Mouse (Mus musculus) lung, postnatal 10 days (tissue): ENCODE measurements around the gene Qser1.

Experiments
- DNase-seq: peaks from one replicate; pipeline ENCODE4 v3.0.0; 2021

Gene Qser1

DNA sequence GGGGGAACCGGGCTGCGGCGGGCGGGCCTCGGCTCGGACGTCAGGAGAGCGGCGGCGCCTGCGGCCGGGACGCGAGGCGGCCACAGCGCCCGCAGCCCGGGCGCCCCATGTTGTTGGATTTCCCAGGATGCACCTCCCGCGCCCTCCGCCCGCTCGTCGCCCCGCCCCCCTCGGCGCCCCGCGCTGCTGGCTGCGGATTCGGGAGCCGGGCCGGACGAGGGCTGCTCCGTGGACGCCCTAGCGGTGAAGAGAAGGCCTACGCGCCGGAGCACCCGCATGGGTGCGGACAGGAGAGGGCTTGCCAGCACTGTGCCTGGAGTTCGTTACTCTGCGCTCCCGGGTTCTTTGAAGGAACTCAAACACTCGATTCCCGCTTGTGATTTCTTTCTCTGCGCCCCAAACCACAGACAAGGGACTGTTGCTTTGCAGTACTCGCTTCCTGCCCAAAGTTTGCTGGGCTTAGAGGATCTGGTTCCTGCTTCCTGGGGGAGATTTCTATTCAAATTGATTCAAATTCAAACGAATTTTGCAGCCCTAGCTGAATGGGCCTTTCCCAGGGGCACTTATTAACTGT, 393 bp upstream of the Qser1 start:
- DNase-seq: peak; percentile 94

DNA sequence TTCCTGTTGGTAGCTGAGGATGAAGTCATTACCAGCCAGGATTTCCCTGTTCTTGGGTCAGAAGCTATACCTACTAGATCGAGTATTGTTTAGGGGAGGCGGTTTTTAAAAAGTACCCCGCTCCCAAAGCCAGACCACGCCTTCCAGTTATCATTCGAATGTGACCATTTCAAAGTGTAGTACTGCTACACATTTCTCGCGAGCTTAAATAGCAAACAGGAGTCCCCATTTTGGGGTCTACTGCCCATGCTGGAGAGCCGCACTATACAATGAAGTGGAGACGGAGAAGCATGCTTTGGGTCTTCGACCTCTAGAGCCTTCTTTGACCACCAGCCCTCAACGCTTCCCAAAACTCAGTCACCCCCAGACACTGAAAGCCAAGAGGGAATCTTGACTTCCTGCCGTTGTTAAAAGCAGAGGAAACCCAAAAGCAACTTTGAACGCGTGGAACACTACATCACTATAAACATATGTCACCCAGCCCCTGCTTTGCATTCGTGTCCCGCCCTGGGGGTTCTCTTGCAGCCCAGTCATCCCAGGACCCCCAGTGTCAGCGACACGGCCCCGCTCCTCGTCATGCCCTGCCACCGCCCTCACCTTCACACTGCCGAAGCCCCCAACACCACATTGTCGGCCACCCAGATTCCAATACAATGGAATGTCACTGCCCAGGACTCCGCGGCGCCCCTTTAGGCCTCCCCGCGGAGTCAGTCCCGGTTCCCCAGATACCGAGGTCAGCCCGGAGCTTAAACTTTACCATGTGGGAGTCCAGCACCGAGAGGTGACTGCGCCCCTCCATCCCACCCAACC, 794 bp downstream of the Qser1 start:
- peak; percentile 43 for DNase-seq

DNA sequence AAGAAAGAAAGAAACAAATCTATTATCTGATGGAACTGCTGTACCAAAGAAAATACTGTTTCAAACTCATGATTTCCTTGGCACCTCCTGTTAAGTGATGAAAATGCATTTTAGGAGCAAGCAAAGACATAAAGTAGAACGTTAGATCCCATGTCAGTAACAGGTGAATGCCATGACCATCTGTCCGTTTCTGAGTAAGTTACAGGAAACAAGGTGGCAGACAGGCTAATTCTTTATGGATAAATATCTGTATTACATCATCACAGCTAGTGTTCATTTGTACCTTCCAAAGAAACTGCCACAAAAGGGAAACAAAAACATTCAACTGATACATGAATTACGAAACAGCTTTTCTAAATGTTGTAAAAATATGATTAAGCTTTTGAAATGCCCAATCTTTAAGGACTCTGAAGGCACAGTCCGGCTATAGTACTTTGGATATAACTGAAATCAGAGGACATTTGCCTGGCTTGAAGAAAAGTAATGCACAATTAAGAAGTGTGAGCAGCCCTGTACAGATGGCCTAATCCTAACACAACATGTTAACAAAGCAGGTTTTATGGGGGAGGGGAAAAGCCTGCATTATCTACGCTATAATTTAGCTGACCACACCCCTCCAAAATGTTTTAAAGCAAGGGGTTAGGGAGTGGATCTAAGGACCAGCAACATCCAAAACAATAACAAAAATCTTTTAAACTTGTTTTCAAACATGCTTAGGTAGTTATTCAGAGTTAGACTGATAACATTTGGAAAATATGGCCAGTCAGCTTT, 2.2 kb downstream of the Qser1 start:
- DNase-seq: no peak

DNA sequence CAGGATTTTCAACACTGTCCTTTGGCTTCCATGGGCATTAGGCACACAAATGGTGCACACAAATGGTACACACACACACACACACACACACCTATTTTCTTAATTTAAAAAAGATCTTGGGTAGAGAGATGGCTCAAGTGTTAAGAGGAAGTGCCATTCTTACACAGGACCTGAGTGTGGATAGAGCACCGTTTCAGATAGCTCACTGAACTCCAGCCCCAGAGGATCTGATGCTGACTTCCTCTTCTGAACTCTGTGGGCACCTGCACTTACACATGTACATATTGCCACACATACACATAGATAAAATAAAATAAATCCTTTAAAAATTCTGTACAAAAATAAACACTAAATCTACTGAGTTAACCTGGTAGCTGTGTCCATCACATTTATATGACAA, 11.1 kb downstream of the Qser1 start:
- DNase-seq: no peak

DNA sequence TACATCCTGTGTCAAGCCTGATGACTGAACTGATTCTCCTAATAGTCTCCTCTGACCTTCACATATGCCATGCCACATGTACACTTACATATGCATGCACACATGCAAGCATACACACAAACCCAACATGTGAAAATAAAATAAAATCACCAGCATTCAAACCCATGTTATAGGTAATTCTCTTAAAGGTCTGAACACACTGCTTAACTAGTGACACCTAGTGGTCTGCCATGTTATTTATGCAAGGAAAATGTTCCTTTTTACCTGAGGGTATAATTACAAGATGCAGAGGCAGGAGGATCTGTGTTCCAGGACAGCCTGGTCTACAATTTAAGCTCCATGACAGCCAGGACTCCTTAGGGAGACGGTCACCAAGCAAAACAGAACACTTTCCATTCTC, 41.8 kb downstream of the Qser1 start:
- peak; percentile 5 for DNase-seq

DNA sequence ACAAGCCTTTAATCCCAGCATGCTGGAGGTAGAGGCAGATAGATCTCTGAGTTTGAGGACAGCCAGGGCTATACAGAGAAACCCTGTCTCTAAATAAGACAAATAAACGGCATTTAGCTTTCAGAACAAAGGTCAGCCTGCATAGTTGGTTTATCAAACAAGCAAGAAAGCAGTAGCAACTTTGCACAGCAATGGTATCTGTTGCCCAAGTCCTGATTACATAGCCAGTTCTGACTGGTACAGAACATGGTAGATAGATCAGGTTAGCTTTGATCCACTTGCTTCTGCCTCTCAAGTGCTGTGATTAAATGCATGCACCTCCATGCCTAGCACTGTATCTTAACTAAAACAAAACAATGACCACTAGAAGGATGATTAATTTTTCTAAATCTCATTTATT, 47.9 kb downstream of the Qser1 start:
- DNase-seq: no peak

DNA sequence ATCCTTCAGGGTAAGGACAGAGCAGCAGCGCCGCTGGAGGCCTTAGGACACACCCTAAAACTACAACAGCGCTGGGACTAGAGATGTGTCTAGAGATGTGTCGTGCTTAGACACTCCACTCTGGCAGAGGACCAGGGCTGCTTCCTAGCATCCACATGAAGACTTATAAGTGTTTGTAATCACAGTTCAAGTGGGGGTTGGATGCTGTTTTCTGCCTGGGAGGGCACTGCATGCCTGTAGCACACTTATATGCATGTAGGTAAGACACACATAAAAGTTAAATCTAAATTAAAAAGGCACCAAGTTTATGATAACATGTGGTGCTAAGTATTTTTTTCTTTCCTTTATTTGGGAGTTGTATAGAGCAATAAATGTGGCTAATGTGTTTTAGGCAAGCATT, 52.5 kb downstream of the Qser1 start:
- DNase-seq: no peak

DNA sequence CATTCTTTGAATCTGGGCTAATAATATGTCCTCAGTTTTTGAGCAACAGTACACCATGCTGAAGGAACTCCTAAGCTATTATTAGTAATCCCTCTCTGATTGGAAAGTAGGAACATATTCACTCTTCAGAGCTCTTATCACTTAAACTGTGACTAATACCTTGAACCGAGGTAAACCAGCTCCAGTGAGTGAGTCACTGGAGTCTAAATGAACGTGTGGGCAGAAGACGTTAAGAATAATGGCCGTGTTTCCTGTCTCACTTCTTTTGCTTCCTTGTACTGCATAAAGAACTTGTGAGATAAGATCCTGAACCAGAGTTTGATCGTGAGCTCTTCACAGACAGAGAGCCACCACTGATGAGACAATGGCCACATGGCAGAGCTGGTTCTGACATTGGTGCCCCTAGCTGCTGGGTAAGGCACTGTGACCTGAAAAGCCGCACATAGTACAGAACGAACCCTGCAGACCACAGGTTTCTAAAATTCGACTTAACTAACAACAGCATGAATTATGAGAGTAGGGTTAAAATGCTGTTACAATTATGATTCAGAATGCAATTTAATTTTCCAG, 53.3 kb downstream of the Qser1 start:
- DNase-seq: no peak

DNA sequence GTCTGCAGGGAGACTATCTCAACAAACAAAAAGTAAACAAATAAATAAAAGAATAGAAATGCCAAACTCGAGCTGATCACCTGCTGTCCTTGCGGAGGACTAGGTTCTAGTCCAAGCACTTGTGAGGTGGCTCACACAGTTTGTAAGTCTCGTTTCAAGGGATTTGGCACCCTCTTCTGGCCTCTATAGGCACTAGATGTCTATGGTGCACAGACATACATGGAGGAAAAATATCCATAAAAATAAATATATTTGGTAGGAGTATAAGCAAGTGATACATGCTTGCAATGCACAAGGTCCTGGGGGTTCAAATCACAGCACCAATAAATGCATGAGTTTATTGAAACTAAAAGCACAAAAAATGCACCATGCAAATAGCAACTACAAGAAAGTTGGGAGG, 65.9 kb downstream of the Qser1 start:
- peak; percentile 22 for DNase-seq

DNA sequence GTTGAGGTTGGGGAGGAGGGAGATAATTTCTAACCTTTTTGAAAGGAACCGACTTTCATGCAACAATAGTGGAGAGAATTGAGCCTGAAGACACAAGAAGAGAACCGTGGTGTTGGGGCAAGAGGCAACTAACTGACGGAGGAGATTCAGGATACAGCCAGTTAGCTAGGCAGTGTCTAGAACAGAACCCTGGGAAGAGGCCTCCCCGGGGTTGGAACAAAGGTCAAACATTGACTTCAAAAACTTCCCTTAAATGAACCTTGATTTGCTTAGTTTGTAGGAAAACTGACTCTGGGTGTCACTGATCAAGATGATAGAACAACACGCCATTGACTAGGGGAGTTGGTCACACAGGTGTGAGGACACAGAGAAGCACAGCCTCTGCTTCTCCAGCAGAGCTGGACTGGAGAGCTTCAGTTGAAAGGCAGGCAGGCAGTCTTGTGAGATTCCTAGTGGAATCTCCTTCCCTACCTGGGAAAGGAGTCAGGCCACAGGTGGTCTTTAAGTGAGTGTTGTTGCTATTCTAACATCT, 67.8 kb downstream of the Qser1 start:
- DNase-seq: no peak

DNA sequence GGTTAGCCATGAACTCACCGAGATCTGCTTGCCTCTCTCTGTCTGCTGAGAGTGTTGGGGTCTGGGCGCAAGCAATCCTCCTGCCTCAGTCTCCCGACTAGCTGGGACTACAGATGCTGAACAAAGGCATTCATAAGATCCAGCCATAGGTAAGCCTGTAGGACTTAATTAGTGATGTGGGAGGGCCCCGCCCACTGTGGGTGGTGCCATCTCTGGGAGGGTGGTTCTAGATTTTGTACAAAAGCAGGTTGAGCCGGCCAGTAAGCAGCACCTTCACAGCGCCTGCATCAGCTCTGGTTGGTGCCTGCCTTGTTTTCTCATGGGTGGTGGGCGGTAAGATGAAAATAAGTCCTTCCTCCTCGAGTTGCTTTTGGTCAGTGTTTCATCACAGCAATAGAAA, 70.3 kb downstream of the Qser1 start:
- DNase-seq: no peak

DNA sequence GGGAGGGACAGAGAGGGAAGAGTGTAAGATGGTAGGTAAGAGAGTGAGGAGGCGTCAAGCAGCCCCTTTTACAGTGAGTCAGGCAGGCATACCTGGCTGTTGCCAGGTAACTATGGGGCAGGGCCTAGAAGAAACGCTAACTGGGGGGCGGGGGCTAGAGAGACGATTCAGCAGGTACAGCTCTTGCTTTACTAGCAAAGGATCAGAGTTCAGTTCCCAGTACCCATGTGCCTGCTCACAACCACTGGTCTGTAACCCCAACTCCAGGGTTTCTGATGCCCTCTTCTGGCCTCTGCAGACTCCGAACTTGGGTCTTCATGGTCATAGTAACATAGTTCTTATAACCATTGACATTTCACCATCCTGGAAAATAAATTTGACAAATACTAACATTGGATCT, 72.6 kb downstream of the Qser1 start:
- no peak for DNase-seq

DNA sequence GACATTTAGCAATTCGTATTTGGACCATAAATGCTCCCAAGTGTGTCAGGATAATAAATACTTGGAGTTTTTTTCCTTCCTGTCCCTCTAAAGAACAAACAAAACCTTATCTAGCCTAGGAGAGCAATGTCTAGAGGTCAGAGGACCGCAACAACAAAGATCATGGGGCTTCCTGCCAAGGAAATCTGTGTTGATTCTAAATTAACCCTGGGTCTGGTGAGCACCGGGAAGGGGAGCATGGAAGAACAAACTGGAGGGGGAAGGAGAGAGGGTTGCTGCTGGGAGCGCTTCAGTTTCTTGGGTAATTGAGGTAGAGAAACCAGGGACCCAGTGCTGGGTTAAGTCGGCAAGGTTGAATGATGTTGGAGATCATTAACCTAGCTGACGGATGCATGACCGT, 73.4 kb downstream of the Qser1 start:
- peak; percentile 34 for DNase-seq

DNA sequence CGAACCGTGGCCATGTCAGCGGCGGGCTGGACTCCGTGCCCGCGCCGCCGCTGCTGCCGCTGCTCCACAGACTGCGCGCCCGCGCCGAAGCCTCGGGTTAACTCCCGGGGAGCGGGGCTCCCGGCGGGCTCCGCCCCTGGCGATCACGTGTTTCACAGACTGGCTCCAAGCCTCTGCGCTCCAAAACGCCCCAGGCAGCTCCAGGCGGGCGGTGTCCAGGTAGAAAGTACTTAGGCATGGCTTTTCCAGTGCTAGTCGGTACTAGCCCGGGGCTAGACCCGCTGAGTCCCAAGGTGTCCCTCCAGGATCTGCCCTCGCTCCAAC, 73.9 kb downstream of the Qser1 start, which contains the start of gene Depdc7:
Depdc7 (minus strand) TSS at position 138 of the 324 bp plus-strand sequence.
- peak; percentile 94 for DNase-seq

DNA sequence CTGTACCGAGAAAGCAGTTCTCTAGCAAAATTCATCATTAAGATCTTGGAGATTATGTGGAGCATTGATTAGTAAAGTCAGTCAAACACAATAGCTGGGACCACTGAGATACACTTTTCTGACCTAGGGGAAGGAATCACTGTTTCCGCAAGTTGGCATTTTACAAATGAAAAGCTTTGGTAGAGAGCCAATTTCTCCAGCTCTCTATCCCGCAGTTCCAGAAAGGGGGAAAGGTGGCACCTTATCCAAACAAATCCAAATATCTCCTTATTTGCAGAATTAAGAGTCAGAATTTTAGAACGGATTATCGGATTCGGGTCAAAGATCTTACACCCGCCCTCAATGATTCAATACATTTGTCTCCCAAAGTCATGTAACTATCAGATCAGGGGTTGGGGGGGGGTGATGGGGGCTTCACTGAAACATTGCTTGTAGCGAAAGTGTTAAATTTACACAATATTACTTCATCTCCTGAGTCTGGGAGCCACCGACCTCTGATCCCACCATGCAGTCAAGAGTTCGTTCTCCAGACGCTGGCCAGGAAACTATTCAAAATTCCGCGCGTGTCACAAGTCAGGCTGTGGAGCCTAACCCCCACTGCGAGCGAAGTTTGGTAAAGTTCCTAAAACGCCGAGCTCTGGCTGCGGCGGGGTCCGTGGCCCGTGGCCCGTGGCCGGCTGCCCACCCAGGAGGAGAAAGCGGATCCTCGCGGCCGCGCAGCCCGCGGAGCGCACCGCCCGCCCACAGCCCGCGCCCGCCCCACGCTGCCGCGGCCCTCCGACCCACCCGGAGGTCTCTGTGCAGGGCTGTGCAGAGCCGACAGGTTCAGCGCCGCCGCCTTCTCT, 74.4 kb downstream of the Qser1 start:
- DNase-seq: peak; percentile 31

DNA sequence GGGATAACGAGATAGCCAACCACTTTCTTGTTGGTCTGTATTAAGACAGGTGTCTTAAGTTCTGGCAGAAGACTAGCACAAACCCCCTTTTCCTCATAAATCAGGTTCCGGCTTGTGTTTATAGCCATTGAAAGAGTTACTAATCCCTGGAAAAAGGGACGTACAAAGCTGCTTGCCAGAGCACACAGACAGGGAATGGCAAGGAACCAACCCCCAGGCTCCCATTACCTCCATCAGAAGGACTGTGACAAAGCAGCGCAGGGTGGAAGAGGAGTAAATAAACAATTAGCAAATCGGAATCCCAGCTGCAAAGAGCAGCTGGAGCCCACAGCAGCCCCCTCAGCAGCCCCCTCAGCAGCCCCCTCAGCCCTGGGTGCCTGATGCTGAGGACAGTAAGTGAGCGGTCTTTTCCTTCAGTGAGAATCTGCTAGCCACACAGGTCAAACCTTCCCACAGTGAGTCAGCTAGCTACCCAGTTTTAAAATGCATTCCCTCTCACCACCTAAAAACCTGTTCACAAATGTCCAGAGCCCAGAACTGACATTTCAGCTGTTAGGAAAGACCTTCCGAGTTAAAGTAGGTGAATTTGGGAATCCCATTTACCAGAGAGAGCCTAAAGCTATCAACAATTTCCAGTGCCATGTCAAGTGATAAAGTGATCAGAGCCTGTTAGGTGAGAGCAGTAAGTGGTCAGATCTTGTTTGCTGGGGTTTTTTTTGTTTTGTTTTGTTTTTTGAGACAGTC, 75.4 kb downstream of the Qser1 start:
- DNase-seq: no peak

DNA sequence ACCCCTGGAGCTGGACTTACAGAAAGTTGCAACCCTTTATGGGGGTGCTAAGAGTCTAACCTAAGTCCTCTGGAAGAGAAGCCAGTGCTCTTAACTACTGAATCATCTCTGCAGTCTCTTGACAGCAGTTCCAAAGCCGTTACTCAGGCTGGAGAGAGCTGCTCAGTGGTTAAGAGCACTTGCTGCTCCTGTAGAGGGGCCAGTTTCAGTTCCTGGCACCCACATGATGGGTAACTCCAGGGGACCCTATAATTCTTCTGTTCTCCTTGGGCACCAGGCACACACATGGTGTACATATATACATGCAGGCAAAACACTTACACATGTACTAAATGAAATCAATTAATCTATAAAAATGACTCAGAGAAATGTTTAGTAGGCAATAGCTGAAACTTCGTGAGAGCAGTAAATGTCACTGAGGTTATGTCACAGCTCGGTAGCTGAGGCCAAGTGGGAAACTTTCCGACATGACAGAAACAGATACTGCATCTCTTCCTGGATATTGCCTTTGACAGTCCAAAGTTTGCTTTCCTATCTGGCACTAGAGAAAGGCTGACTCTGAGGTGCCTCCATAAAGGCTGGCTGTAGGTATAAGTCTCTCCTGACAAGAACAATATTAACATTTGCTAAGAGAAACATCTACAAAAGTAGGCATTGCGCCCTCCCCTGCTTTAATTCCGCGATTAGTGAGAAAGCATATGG, 76.2 kb downstream of the Qser1 start:
- no peak for DNase-seq

DNA sequence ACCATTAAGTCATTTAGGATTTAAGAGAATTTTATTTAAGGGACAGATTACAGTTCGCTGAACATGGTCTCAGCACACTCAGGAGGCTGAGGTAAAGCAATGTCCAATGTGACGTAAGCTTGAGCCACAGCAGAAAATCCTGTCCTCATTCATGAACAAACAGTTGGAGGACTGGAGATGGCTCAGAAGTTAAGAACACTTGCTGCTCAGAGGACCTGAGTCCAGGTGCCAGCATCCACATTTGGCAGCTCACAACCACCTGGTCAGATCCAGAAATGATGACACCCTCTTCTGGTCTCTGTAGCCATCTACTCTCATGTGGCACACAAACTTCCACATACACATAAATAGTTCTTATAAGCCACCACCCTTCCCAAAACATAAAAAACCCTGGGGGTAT, 76.9 kb downstream of the Qser1 start:
- no peak for DNase-seq

DNA sequence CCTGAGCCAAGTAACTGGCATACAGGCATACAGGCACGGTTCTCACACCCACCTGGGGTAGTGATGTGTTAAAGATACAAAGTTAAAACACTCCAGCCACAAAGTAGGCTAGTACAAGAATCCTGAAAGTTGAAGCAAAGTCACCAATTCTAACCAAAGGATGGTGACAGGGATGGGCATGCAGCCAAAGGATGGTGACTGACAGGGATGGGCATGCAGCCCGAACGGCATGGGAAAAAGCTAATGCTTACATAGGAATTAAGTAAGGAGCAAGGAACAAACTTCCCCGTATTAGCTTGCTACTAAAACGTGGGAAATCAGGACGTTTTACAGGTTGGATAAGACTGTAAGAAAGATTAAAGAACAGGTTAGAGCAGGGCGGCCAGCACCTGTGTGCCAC, 80.3 kb downstream of the Qser1 start:
- no peak for DNase-seq

DNA sequence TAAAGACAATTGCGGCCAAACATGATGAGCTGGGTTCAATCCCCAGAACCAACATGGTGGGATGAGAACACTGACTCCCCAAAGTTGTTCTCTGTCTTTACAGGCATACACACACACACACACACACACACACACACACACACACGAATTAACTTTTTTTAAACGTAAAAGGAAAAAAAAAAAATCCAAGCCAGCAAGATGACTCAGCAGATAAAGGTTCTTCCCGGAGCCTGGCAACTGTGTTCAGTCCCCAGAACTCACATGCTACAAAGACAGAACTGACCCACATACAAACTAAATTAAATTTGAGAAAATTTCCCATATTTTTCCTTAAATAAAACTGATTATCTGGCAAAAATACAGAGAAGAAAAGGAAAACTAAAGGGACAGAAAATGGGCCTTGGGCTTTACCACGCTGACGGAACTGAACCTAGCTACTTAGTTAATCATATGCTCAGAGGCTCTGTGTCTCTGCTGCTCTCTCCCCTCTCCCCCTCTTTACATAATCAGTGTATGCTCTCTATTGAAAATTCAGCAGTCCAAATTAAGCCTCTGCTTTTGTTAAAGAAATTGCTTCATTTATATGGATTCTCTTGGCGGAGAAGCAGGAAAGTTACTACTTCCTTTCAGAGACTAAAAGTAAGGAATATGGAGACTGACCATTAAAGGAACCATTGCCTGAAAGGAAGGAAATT, 83.9 kb downstream of the Qser1 start:
- no peak for DNase-seq

DNA sequence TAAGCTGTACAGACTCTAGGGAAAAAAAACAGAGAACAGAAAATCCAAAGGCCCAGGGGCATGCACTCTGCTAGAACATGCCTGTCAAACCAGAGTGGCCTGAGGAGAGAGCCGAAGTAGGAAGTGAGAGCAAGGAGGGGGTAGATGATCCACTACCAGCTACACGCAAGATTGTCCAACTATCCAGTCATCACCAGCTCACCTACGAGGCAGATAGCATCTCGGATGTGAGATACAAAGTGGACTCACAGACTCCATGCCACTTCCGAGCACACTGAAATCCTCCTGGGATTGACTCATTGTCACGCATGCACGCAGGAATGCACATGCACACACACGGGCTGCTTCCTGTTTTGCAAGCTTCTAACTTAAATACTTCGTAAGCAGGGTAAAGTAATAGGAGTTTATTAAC, 84.5 kb downstream of the Qser1 start:
- no peak for DNase-seq
